Mouse (Mus musculus) limb, embryonic 10.5 days (tissue): ENCODE measurements around the gene Syce3. TPM values are rescaled to one million over a fixed set of nuclear protein-coding genes. Genes with fewer than 3 reads are reported as not detected.

ENCODE experiments used
- DNase-seq: peaks from one replicate; pipeline ENCODE4 v3.0.0-alpha.2; 2017; ENCODE audit warnings: low spot score
- H3K27ac ChIP-seq: fragments of 300-500 bp; sonication (generic); 2 replicates; pipeline ENCODE4 v1.5.1; 2016; ENCODE audit warnings: mild to moderate bottlenecking
- H3K27me3 ChIP-seq: fragments of 300-500 bp; sonication (generic); 2 replicates; pipeline ENCODE4 v1.6.1; 2016; ENCODE audit warnings: low read depth, mild to moderate bottlenecking; ENCODE audit not compliant: poor library complexity, severe bottlenecking
- H3K36me3 ChIP-seq: fragments of 300-500 bp; sonication (generic); 2 replicates; pipeline ENCODE4 v1.6.1; 2016; ENCODE audit warnings: mild to moderate bottlenecking, moderate library complexity
- H3K4me1 ChIP-seq: fragments of 300-500 bp; sonication (generic); 2 replicates; pipeline ENCODE4 v1.6.1; 2016
- H3K4me3 ChIP-seq: fragments of 300-500 bp; sonication (generic); 2 replicates; pipeline ENCODE4 v1.5.1; 2016; ENCODE audit warnings: mild to moderate bottlenecking, moderate library complexity
- H3K9me3 ChIP-seq: fragments of 300-500 bp; sonication (generic); replicated peaks from 2 replicates; pipeline ENCODE4 v1.6.1; 2016; ENCODE audit warnings: mild to moderate bottlenecking
- WGBS: fragments of 180-500 bp; shearing (Covaris S2); methylation state at CpG from one replicate; pipeline ENCODE4 v1.1.7; 2016; 5-methylcytosine and 5-hydroxymethylcytosine counted together
- polyA plus RNA-seq: library from polyadenylated mRNA; unstranded; fragments of >200 nt; fragmentation: Nextera tagmentation; extraction: Ambion mirVana; gene quantifications from 2 replicates; pipeline ENCODE4 v1.2.1, GENCODE M21; 2016

Gene Syce3
- not detected in 2 replicates for polyA plus RNA-seq

- no peaks in the 10 kb centered on the region for H3K36me3 ChIP-seq
- H3K27ac ChIP-seq: no peak within 1 kb of the TSS
- 81% methylated on average over 24 of the region's 24 CpGs for WGBS
- H3K4me3 ChIP-seq: no peak within 1 kb of the TSS
- H3K27me3 ChIP-seq: no peaks in the 10 kb centered on the region
- H3K9me3 ChIP-seq: 0 out of 2 replicates have a peak, but pooled peaks cover 1% of the 10 kb centered on the region
- no peak for DNase-seq
- H3K4me1 ChIP-seq: no peaks in the 10 kb centered on the region
Measured at GRCm38 (mm10) chr15:89410118-89410517, at the start of gene Syce3. Syce3 (minus strand) TSS chr15:89410503.

- Histone ChIP-seq H3K9me3 (no peaks in the 10 kb centered on the region), H3K36me3 (no peaks in the 10 kb centered on the region), H3K4me3 (no peak overlapping the region), H3K4me1 (peaks cover 6% of the 10 kb centered on the region), H3K27ac (no peak overlapping the region), H3K27me3 (peaks cover 19% of the 10 kb centered on the region)
- WGBS: 86% methylated on average over 7 of the region's 7 CpGs
- DNase-seq: no peak
Measured at GRCm38 (mm10) chr15:89459821-89460220, 49.5 kb upstream of the Syce3 start.

- peaks cover 14% of the 10 kb centered on the region for H3K4me1 ChIP-seq
- H3K27me3 ChIP-seq: peaks cover 28% of the 10 kb centered on the region
- no peaks in the 10 kb centered on the region for H3K36me3 ChIP-seq
- H3K9me3 ChIP-seq: no peaks in the 10 kb centered on the region
- H3K27ac ChIP-seq: no peak overlapping the region
- 95% methylated on average over 15 of the region's 15 CpGs for WGBS
- no peak for DNase-seq
- H3K4me3 ChIP-seq: no peak overlapping the region
Measured at GRCm38 (mm10) chr15:89458942-89459341, 48.6 kb upstream of the Syce3 start.

GRCm38 (mm10) chr15:89455642-89456041 lies 45.3 kb upstream of the Syce3 start:
- WGBS: 82% methylated on average over 6 of the region's 6 CpGs
- Histone ChIP-seq H3K27me3 (peaks cover 43% of the 10 kb centered on the region), H3K4me1 (peaks cover 19% of the 10 kb centered on the region), H3K36me3 (no peaks in the 10 kb centered on the region), H3K4me3 (no peak overlapping the region), H3K27ac (no peak overlapping the region), H3K9me3 (no peaks in the 10 kb centered on the region)
- DNase-seq: no peak

- Histone ChIP-seq H3K27ac (no peak overlapping the region), H3K4me1 (peaks cover 17% of the 10 kb centered on the region), H3K36me3 (no peaks in the 10 kb centered on the region), H3K9me3 (no peaks in the 10 kb centered on the region), H3K27me3 (peaks cover 43% of the 10 kb centered on the region), H3K4me3 (0 out of 2 replicates have a peak overlapping the region, but pooled peaks have one; percentile 6)
- WGBS: 16% methylated on average over 5 of the region's 6 CpGs
- no peak for DNase-seq
Measured at GRCm38 (mm10) chr15:89454857-89455256, 44.6 kb upstream of the Syce3 start.

GRCm38 (mm10) chr15:89453865-89454478 lies 43.7 kb upstream of the Syce3 start, which contains the start of gene Mapk8ip2:
Mapk8ip2 (plus strand) TSS chr15:89453913.
- WGBS: under 1% methylated on average over 53 of the region's 53 CpGs
- no peaks in the 10 kb centered on the region for H3K9me3 ChIP-seq

GRCm38 (mm10) chr15:89452906-89453864 lies 42.9 kb upstream of the Syce3 start:
- Histone ChIP-seq H3K27me3 (peaks cover 43% of the 10 kb centered on the region), H3K27ac (no peak overlapping the region), H3K9me3 (no peaks in the 10 kb centered on the region), H3K4me3 (peak overlapping the region; percentile 68), H3K36me3 (no peaks in the 10 kb centered on the region), H3K4me1 (peaks cover 17% of the 10 kb centered on the region)
- peak; percentile 87 for DNase-seq
- WGBS: 4% methylated on average over 24 of the region's 24 CpGs

More at GRCm38 (mm10) chr15:89453865-89454478, 43.7 kb upstream of the Syce3 start, which contains the start of gene Mapk8ip2:
- Histone ChIP-seq H3K27ac (no peak within 1 kb of the TSS), H3K27me3 (peaks cover 43% of the 10 kb centered on the region), H3K4me1 (peaks cover 17% of the 10 kb centered on the region), H3K36me3 (no peaks in the 10 kb centered on the region), H3K4me3 (peak within 1 kb of the TSS; percentile 68)
- peak; percentile 52 for DNase-seq

GRCm38 (mm10) chr15:89442486-89443070 lies 32.3 kb upstream of the Syce3 start:
- 39% methylated on average over 8 of the region's 8 CpGs for WGBS
- DNase-seq: no peak

GRCm38 (mm10) chr15:89435878-89436277 lies 25.6 kb upstream of the Syce3 start:
- Histone ChIP-seq H3K36me3 (no peaks in the 10 kb centered on the region), H3K9me3 (no peaks in the 10 kb centered on the region), H3K4me1 (no peaks in the 10 kb centered on the region), H3K4me3 (no peak overlapping the region), H3K27me3 (no peaks in the 10 kb centered on the region), H3K27ac (no peak overlapping the region)
- no peak for DNase-seq
- WGBS: 89% methylated on average over 5 of the region's 5 CpGs

More at GRCm38 (mm10) chr15:89442486-89443070, 32.3 kb upstream of the Syce3 start:
- Histone ChIP-seq H3K36me3 (no peaks in the 10 kb centered on the region), H3K27ac (no peak overlapping the region), H3K9me3 (no peaks in the 10 kb centered on the region), H3K4me3 (no peak overlapping the region), H3K4me1 (no peaks in the 10 kb centered on the region), H3K27me3 (no peaks in the 10 kb centered on the region)

- H3K9me3 ChIP-seq: no peaks in the 10 kb centered on the region
- no peak for DNase-seq
- H3K27ac ChIP-seq: no peak overlapping the region
- H3K36me3 ChIP-seq: no peaks in the 10 kb centered on the region
- H3K4me3 ChIP-seq: no peak overlapping the region
- no peaks in the 10 kb centered on the region for H3K27me3 ChIP-seq
- H3K4me1 ChIP-seq: no peaks in the 10 kb centered on the region; the same call in 1 of the 2 replicates
- 71% methylated on average over 3 of the region's 3 CpGs for whole genome bisulfite sequencing
Measured at GRCm38 (mm10) chr15:89434136-89434535, 23.8 kb upstream of the Syce3 start.

GRCm38 (mm10) chr15:89432946-89433345 lies 22.6 kb upstream of the Syce3 start:
- Histone ChIP-seq H3K36me3 (peaks cover 2% of the 10 kb centered on the region; the same call in 1 of the 2 replicates), H3K27ac (no peak overlapping the region), H3K4me3 (no peak overlapping the region), H3K4me1 (peaks cover 10% of the 10 kb centered on the region), H3K9me3 (no peaks in the 10 kb centered on the region), H3K27me3 (no peaks in the 10 kb centered on the region)
- DNase-seq: no peak
- WGBS: 89% methylated on average over 4 of the region's 4 CpGs

- Histone ChIP-seq H3K27ac (no peak overlapping the region), H3K27me3 (no peaks in the 10 kb centered on the region), H3K4me3 (no peak overlapping the region), H3K36me3 (peaks cover 13% of the 10 kb centered on the region), H3K9me3 (no peaks in the 10 kb centered on the region), H3K4me1 (peaks cover 11% of the 10 kb centered on the region)
- 92% methylated on average over 6 of the region's 6 CpGs for WGBS
- no peak for DNase-seq
Measured at GRCm38 (mm10) chr15:89431806-89432205, 21.5 kb upstream of the Syce3 start.
